ENCODE assay signal across 9 mouse cellular contexts in the genomic region with DNA sequence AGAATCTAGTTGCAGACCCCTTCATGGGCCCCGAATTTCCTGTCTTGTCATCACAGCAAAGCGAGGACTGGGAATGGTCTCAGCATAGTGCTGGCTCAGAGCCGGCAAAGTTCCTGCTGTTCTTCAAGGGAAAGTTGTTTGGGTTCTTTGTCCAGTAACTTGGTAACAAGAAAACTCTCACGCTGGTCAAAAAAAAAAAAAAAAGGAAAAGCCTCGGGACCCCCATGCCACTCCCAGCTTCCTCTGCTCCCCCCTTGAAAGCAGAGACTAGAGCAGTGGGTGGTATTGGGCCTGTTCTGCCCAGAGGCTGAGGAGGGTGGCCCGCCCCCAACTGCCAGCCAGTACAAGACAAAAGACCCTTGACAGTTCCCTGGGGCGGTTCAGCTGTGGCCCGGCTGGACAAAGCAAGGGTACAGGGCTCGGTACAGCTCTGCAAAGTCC. TPM values are rescaled to one million over a fixed set of nuclear protein-coding genes. Genes with fewer than 3 reads are reported as not detected.
DNase-seq lines count a peak whose midpoint lies in the region; ATAC-seq lines count a peak whose summit lies in the region.
"Had no signal": no experiment of that assay in that cellular context is flagged by ENCODE, and none has a peak within 500 bp of the region (broad histone marks: within the 10 kb centered on the region; RNA-seq: fewer than 3 reads in every experiment).

No protein-coding gene starts in this region.

- H3K4me3 ChIP-seq in heart, embryonic 14.5 days (ENCODE audit: control insufficient read depth in 1 of 2, insufficient read depth in 1 of 2, low read depth in 1 of 2, low read length in 2 of 2) = peak overlapping the region; percentile 60 to 61; a peak in 3 of 4 replicates
- peak overlapping the region; percentile 69 for H3K4me3 ChIP-seq in forebrain, embryonic 13.5 days
- 0 out of 2 replicates have a peak overlapping the region, but pooled peaks have one; percentile 5 for H3K4me3 ChIP-seq in limb, embryonic 10.5 days
- H3K4me3 ChIP-seq in liver, embryonic 12.5 days = no peak overlapping the region

- H3K9me3 ChIP-seq in heart, embryonic 14.5 days (ENCODE audit: control insufficient read depth, low read length) = no peaks in the 10 kb centered on the region
- no peaks in the 10 kb centered on the region for H3K9me3 ChIP-seq in forebrain, embryonic 13.5 days (replicated peaks)
- H3K9me3 ChIP-seq in limb, embryonic 10.5 days (replicated peaks) = no peaks in the 10 kb centered on the region
- no peaks in the 10 kb centered on the region for H3K9me3 ChIP-seq in liver, embryonic 12.5 days (replicated peaks)

- H3K4me1 ChIP-seq in heart, embryonic 14.5 days (ENCODE audit: control insufficient read depth in 2 of 2, insufficient read depth in 2 of 2, low read length in 2 of 2) = peaks cover 5 to 17% of the 10 kb centered on the region in 2 experiments
- peaks cover 47% of the 10 kb centered on the region for H3K4me1 ChIP-seq in forebrain, embryonic 13.5 days
- peaks cover 24% of the 10 kb centered on the region for H3K4me1 ChIP-seq in limb, embryonic 10.5 days
- H3K4me1 ChIP-seq in liver, embryonic 12.5 days = no peaks in the 10 kb centered on the region

- ATAC-seq in heart, embryonic 14.5 days (ENCODE audit: insufficient number of reproducible peaks, insufficient read depth, low FRiP score, low read depth) = no peak
- ATAC-seq in forebrain, embryonic 13.5 days = peak; percentile 68
- no peak for ATAC-seq in liver, embryonic 12.5 days

- peaks cover 22% of the 10 kb centered on the region; the same call in 1 of the 2 replicates for H3K27me3 ChIP-seq in heart, embryonic 14.5 days (ENCODE audit: control insufficient read depth, insufficient read depth, low read length)
- peaks cover 6% of the 10 kb centered on the region; the same call in 1 of the 2 replicates for H3K27me3 ChIP-seq in forebrain, embryonic 13.5 days
- H3K27me3 ChIP-seq in limb, embryonic 10.5 days (ENCODE audit: low read depth, poor library complexity, severe bottlenecking) = peaks cover 63% of the 10 kb centered on the region
- peaks cover 80% of the 10 kb centered on the region for H3K27me3 ChIP-seq in liver, embryonic 12.5 days (replicated peaks)

- no peaks in the 10 kb centered on the region for H3K36me3 ChIP-seq in heart, embryonic 14.5 days (ENCODE audit: control insufficient read depth, insufficient read depth, low read length)
- H3K36me3 ChIP-seq in forebrain, embryonic 13.5 days (ENCODE audit: poor library complexity, severe bottlenecking) = no peaks in the 10 kb centered on the region
- H3K36me3 ChIP-seq in limb, embryonic 10.5 days = no peaks in the 10 kb centered on the region
- no peaks in the 10 kb centered on the region for H3K36me3 ChIP-seq in liver, embryonic 12.5 days

- peak overlapping the region; percentile 92 for H3K4me2 ChIP-seq in heart, embryonic 14.5 days (ENCODE audit: low read length)
- peak overlapping the region; percentile 86 for H3K4me2 ChIP-seq in forebrain, embryonic 13.5 days
- H3K4me2 ChIP-seq in liver, embryonic 12.5 days = no peak overlapping the region

- intact Hi-C loops in heart, postnatal 36 days (cut with DNase I) = no loop called here
- intact Hi-C loops in gastrocnemius, postnatal 36 days (cut with DNase I) = loop anchor here (1.0 kb wide), 1 partner anchor 21 kb away; no protein-coding TSS in a partner anchor

- peak overlapping the region; percentile 66 to 70 for H3K27ac ChIP-seq in heart, embryonic 14.5 days (replicated peaks in 1 of 2; ENCODE audit: control insufficient read depth in 1 of 2, insufficient read depth in 1 of 2, low read depth in 2 of 2, low read length in 2 of 2)
- peak overlapping the region; percentile 92 for H3K27ac ChIP-seq in forebrain, embryonic 13.5 days
- H3K27ac ChIP-seq in limb, embryonic 10.5 days = no peak overlapping the region
- H3K27ac ChIP-seq in liver, embryonic 12.5 days = no peak overlapping the region

- 21% methylated on average over 9 of the region's 9 CpGs for WGBS in heart, embryonic 14.5 days
- WGBS in forebrain, embryonic 13.5 days = 1% methylated on average over 9 of the region's 9 CpGs
- 14% methylated on average over 9 of the region's 9 CpGs for WGBS in limb, embryonic 10.5 days
- 25% methylated on average over 9 of the region's 9 CpGs for WGBS in liver, embryonic 12.5 days (ENCODE audit: insufficient replicate concordance)

- no peak for DNase-seq in heart, postnatal 36 days
- DNase-seq in Muller cell, postnatal 12 days (ENCODE audit: inconsistent ontology term) = peak; percentile 30
- DNase-seq in limb, embryonic 10.5 days (ENCODE audit: low spot score) = peak; percentile 47
- no peak for DNase-seq in gastrocnemius, postnatal 36 days
- no peak for DNase-seq in spleen, postnatal 4 days (ENCODE audit: low spot score in 2 of 2)

- H3K9ac ChIP-seq in heart, embryonic 14.5 days (ENCODE audit: low read length) = peak overlapping the region; percentile 72; the same call in 1 of the 2 replicates
- H3K9ac ChIP-seq in forebrain, embryonic 13.5 days = peak overlapping the region; percentile 80
- H3K9ac ChIP-seq in liver, embryonic 12.5 days = no peak overlapping the region

RNA-seq across cellular contexts. Expression of a gene that starts 1.7 kb away (rescaled TPM):
- 47.5 and 57.4 TPM in 2 replicates for polyA plus RNA-seq in heart, embryonic 14.5 days (2014; fragmentation: Nextera tagmentation; extraction: Ambion mirVana)
- total RNA-seq in heart, postnatal 36 days (2021) = 10 to 100 TPM in 1 of 2 experiments, 1 to 10 TPM in 1; 7.7 to 11.6 TPM
- polyA plus RNA-seq in forebrain, embryonic 13.5 days (2015; fragmentation: Nextera tagmentation; extraction: Ambion mirVana) = 53.3 and 53.8 TPM in 2 replicates
- 2.7 and 4.4 TPM in 2 replicates for polyA plus RNA-seq in limb, embryonic 10.5 days (2016; fragmentation: Nextera tagmentation; extraction: Ambion mirVana)
- total RNA-seq in gastrocnemius, postnatal 36 days (2021) = not detected
- polyA plus RNA-seq in liver, embryonic 12.5 days (2016; fragmentation: Nextera tagmentation; extraction: Ambion mirVana) = 2.4 and 3.4 TPM in 2 replicates
- total RNA-seq: CH12.LX had no signal

RNA-seq across cellular contexts. Expression of a gene that starts 14.3 kb away (rescaled TPM):
- polyA plus RNA-seq in heart, embryonic 14.5 days (2014; fragmentation: Nextera tagmentation; extraction: Ambion mirVana) = 53.7 and 59.0 TPM in 2 replicates
- total RNA-seq in heart, postnatal 36 days (2021) = 10 to 100 TPM; 31.2 to 37.0 TPM
- 83.0 and 91.1 TPM in 2 replicates for polyA plus RNA-seq in forebrain, embryonic 13.5 days (2015; fragmentation: Nextera tagmentation; extraction: Ambion mirVana)
- polyA plus RNA-seq in limb, embryonic 10.5 days (2016; fragmentation: Nextera tagmentation; extraction: Ambion mirVana) = 75.7 and 101 TPM in 2 replicates
- total RNA-seq in gastrocnemius, postnatal 36 days (2021) = 10 to 100 TPM; 28.3 to 30.0 TPM
- 47.4 and 47.6 TPM in 2 replicates for polyA plus RNA-seq in liver, embryonic 12.5 days (2016; fragmentation: Nextera tagmentation; extraction: Ambion mirVana)

RNA-seq across cellular contexts. Expression of a gene that starts 23.9 kb away (rescaled TPM):
- 0.39 TPM in 1 of 2 replicates, not detected in the other for polyA plus RNA-seq in heart, embryonic 14.5 days (2014; fragmentation: Nextera tagmentation; extraction: Ambion mirVana)
- total RNA-seq in heart, postnatal 36 days (2021) = not detected
- 0.14 and 0.25 TPM in 2 replicates for polyA plus RNA-seq in forebrain, embryonic 13.5 days (2015; fragmentation: Nextera tagmentation; extraction: Ambion mirVana)
- not detected in 2 replicates for polyA plus RNA-seq in limb, embryonic 10.5 days (2016; fragmentation: Nextera tagmentation; extraction: Ambion mirVana)
- total RNA-seq in gastrocnemius, postnatal 36 days (2021) = not detected
- not detected in 2 replicates for polyA plus RNA-seq in liver, embryonic 12.5 days (2016; fragmentation: Nextera tagmentation; extraction: Ambion mirVana)
- total RNA-seq: CH12.LX had no signal

RNA-seq across cellular contexts. Expression of a gene that starts 32.0 kb away (rescaled TPM):
- polyA plus RNA-seq in heart, embryonic 14.5 days (2014; fragmentation: Nextera tagmentation; extraction: Ambion mirVana) = 42.6 and 45.7 TPM in 2 replicates
- 10 to 100 TPM; 36.8 to 37.6 TPM for total RNA-seq in heart, postnatal 36 days (2021)
- polyA plus RNA-seq in forebrain, embryonic 13.5 days (2015; fragmentation: Nextera tagmentation; extraction: Ambion mirVana) = 25.3 and 33.1 TPM in 2 replicates
- polyA plus RNA-seq in limb, embryonic 10.5 days (2016; fragmentation: Nextera tagmentation; extraction: Ambion mirVana) = 76.4 and 77.8 TPM in 2 replicates
- 10 to 100 TPM; 33.5 to 37.3 TPM for total RNA-seq in gastrocnemius, postnatal 36 days (2021)
- polyA plus RNA-seq in liver, embryonic 12.5 days (2016; fragmentation: Nextera tagmentation; extraction: Ambion mirVana) = 42.3 and 42.6 TPM in 2 replicates

RNA-seq across cellular contexts. Expression of a gene that starts 33.6 kb away (rescaled TPM):
- 0.12 and 0.36 TPM in 2 replicates for polyA plus RNA-seq in heart, embryonic 14.5 days (2014; fragmentation: Nextera tagmentation; extraction: Ambion mirVana)
- under 1 TPM; 0.51 to 0.58 TPM for total RNA-seq in heart, postnatal 36 days (2021)
- polyA plus RNA-seq in forebrain, embryonic 13.5 days (2015; fragmentation: Nextera tagmentation; extraction: Ambion mirVana) = 0.21 and 0.28 TPM in 2 replicates
- polyA plus RNA-seq in limb, embryonic 10.5 days (2016; fragmentation: Nextera tagmentation; extraction: Ambion mirVana) = 0.09 and 0.13 TPM in 2 replicates
- 1 to 10 TPM; 1.6 to 1.8 TPM for total RNA-seq in gastrocnemius, postnatal 36 days (2021)
- polyA plus RNA-seq in liver, embryonic 12.5 days (2016; fragmentation: Nextera tagmentation; extraction: Ambion mirVana) = 0.15 and 0.23 TPM in 2 replicates

Comparison
In these comparisons a context has a peak if more than half of its experiments do, and no peak if none do; other contexts are left out.
1. H3K27ac ChIP-seq: peak in heart, embryonic 14.5 days (2 of 2) and forebrain, embryonic 13.5 days (single experiment); none in limb, embryonic 10.5 days (single experiment) and liver, embryonic 12.5 days (single experiment).
2. DNase-seq: peak in Muller cell, postnatal 12 days (single experiment) and limb, embryonic 10.5 days (single experiment); none in heart, postnatal 36 days (0 of 2), gastrocnemius, postnatal 36 days (0 of 2) and spleen, postnatal 4 days (0 of 2).